Mouse (Mus musculus) E14TG2a.4 (cell line): Measurements from ENCODE around the gene Shisa3.

Experiments
- H3K27me3 ChIP-seq: 2 replicates; pipeline ENCODE4 v1.6.1; 2014; ENCODE audit warnings: low read length, control low read depth; ENCODE audit not compliant: insufficient read depth
- H3K36me3 ChIP-seq: 2 replicates; pipeline ENCODE4 v1.6.1; 2014; ENCODE audit warnings: low read length, control low read depth; ENCODE audit not compliant: insufficient read depth
- H3K4me1 ChIP-seq: replicated peaks from 2 replicates; pipeline ENCODE4 v1.6.1; 2014; ENCODE audit warnings: low read depth, low read length, control low read depth
- H3K4me3 ChIP-seq: replicated peaks from 2 replicates; pipeline ENCODE4 v1.5.1; 2014; ENCODE audit warnings: mild to moderate bottlenecking, low read length
- H3K9me3 ChIP-seq: 2 replicates; pipeline ENCODE4 v1.6.1; 2014; ENCODE audit warnings: low read length, control low read depth
- CTCF ChIP-seq: conservative IDR thresholded peaks from 2 replicates; pipeline ENCODE4 v1.5.1; 2014; ENCODE audit warnings: low read length
- NANOG ChIP-seq: IDR thresholded peaks from 2 replicates; pipeline ENCODE4 v1.6.1; 2014; ENCODE audit warnings: borderline replicate concordance, low read length, mixed read lengths
- POU5F1 ChIP-seq: IDR thresholded peaks from 2 replicates; pipeline ENCODE4 v1.6.1; 2014; ENCODE audit warnings: low read length, borderline replicate concordance

Shisa3 gene

GRCm38 (mm10) chr5:67599935-67600334 is 7.7 kb upstream of the Shisa3 start:
- Histone ChIP-seq H3K36me3 (no peaks in the 10 kb centered on the region), H3K27me3 (peaks cover 22% of the 10 kb centered on the region), H3K4me3 (no peak overlapping the region), H3K4me1 (no peaks in the 10 kb centered on the region), H3K9me3 (no peaks in the 10 kb centered on the region)
- TF ChIP-seq NANOG (no peak), CTCF (no peak), POU5F1 (no peak)

DNA sequence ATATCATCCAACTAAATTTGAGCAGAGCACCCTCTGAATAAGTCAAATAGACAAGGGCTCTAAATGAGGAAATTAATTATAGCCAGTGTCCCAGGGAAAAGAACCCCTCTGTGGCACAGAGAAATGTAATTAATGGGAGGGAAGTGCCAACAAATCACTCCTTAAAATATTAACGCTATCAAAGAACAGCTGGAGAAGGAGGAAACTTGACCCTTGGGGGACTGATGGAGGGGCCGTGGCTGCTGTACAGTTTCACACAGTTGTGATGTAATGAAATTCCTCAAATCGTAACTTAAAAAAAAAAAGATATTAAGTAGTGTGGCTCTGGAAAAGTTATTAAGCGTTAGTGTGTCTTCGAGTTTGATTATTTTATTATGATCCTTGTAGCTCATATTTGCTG is 1.7 kb upstream of the Shisa3 start:
- H3K9me3 ChIP-seq = no peaks in the 10 kb centered on the region
- peaks cover 21% of the 10 kb centered on the region for H3K4me1 ChIP-seq
- TF ChIP-seq CTCF = no peak
- no peak for TF ChIP-seq NANOG
- TF ChIP-seq POU5F1 = no peak
- peaks cover 72% of the 10 kb centered on the region for H3K27me3 ChIP-seq
- H3K36me3 ChIP-seq = no peaks in the 10 kb centered on the region
- no peak overlapping the region for H3K4me3 ChIP-seq

- TF ChIP-seq POU5F1 = no peak
- no peak for TF ChIP-seq NANOG
- TF ChIP-seq CTCF = no peak
- Histone ChIP-seq H3K27me3 (peaks cover 78% of the 10 kb centered on the region), H3K4me3 (peak overlapping the region; percentile 81), H3K4me1 (peaks cover 21% of the 10 kb centered on the region), H3K36me3 (no peaks in the 10 kb centered on the region), H3K9me3 (no peaks in the 10 kb centered on the region)
Observed at GRCm38 (mm10) chr5:67606916-67607803, 522 bp upstream of the Shisa3 start.

- TF ChIP-seq CTCF (no peak), POU5F1 (no peak), NANOG (no peak)
- Histone ChIP-seq H3K4me3 (peak overlapping the region; percentile 81), H3K36me3 (no peaks in the 10 kb centered on the region), H3K9me3 (no peaks in the 10 kb centered on the region), H3K27me3 (peaks cover 71% of the 10 kb centered on the region), H3K4me1 (peaks cover 21% of the 10 kb centered on the region)
Observed at GRCm38 (mm10) chr5:67608674-67609519, 1.2 kb downstream of the Shisa3 start.

- Histone ChIP-seq H3K4me3 (no peak overlapping the region), H3K27me3 (peaks cover 70% of the 10 kb centered on the region), H3K9me3 (no peaks in the 10 kb centered on the region), H3K36me3 (no peaks in the 10 kb centered on the region), H3K4me1 (peaks cover 21% of the 10 kb centered on the region)
- TF ChIP-seq CTCF (no peak), POU5F1 (no peak), NANOG (no peak)
Observed at GRCm38 (mm10) chr5:67609520-67609837, 1.8 kb downstream of the Shisa3 start.

- H3K36me3 ChIP-seq = peaks cover 10% of the 10 kb centered on the region
- no peaks in the 10 kb centered on the region for H3K27me3 ChIP-seq
- TF ChIP-seq CTCF = no peak
- no peak for TF ChIP-seq POU5F1
- TF ChIP-seq NANOG = no peak
- peaks cover 7% of the 10 kb centered on the region for H3K9me3 ChIP-seq
- no peak overlapping the region for H3K4me3 ChIP-seq
- no peaks in the 10 kb centered on the region for H3K4me1 ChIP-seq
Observed at GRCm38 (mm10) chr5:67621230-67621629, 13.5 kb downstream of the Shisa3 start.

- H3K27me3 ChIP-seq = no peaks in the 10 kb centered on the region
- H3K4me1 ChIP-seq = peaks cover 34% of the 10 kb centered on the region
- TF ChIP-seq NANOG (no peak), CTCF (no peak), POU5F1 (no peak)
- H3K4me3 ChIP-seq = no peak overlapping the region
- H3K9me3 ChIP-seq = peaks cover 13% of the 10 kb centered on the region
- H3K36me3 ChIP-seq = peaks cover 4% of the 10 kb centered on the region; the same call in 1 of the 2 replicates
Observed at GRCm38 (mm10) chr5:67628180-67628940, 20.7 kb downstream of the Shisa3 start.

DNA sequence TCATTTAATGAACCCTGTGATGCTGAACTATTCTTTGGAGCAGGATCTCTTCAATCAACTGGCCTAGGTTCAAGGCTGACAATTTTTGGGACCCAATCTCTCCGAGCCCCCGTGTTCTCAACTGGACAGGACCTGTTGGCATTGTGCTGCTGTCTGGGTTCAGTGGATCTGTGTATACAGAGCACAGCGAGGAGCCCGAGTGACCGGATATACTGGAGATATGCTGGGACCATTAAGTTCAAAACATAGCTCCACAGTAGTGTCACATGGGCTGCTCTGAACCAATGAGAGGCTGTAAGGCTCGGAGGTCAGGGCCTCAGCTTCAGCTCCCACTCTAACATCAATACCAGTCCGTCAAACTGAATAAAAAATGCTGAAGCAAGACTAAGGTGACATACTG is 21.8 kb downstream of the Shisa3 start:
- Histone ChIP-seq H3K27me3 (no peaks in the 10 kb centered on the region), H3K36me3 (peaks cover 4% of the 10 kb centered on the region; the same call in 1 of the 2 replicates), H3K4me1 (peaks cover 44% of the 10 kb centered on the region), H3K4me3 (no peak overlapping the region), H3K9me3 (peaks cover 13% of the 10 kb centered on the region)
- no peak for TF ChIP-seq POU5F1
- no peak for TF ChIP-seq CTCF
- no peak for TF ChIP-seq NANOG
